Mouse (Mus musculus): ENCODE data around the gene Btc. TPM values are rescaled to one million over a fixed set of nuclear protein-coding genes. Genes with fewer than 3 reads are reported as not detected.
A peak's percentile ranks its signal among the peaks of the same experiment; 100 is the strongest.

Btc gene
- total RNA-seq, 2 experiments from 2014 or later = 0.43 to 0.48 TPM

DNA sequence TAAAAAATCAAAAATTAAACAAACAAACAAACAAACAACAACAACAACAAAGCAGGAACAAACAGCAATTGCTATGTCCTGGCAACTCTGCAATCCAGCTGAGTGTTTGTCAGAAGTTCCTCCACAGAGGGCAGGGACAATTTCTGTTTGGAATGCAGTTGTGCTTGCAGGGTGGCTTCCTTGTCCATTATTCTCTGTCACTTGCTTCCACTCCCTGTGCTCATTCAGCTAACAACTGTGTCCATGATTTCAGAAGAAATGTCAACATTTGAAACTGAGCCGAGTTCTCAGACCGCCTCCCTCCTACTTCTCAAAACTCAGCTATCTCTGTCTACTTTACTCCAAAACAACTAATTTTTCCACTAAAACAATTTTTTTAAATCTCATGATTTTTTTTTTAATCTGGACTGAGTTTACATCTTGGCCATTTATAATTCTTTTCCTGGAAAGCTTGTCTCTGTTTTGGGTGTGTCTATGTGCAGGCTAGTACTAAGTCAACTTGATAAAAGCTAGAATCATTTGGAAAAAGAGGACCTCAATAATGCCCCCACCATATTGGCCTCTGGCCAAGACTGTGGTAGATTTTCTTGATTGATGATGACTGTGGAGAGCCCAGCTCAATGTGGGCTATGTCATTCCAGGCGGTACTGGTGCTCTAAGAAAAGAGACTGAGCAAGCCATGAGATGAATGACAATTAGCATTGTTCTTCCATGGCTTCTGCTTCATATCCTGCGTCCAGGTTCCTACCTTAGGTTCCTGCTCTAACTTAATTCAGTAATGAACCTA, 70.5 kb downstream of the Btc start:
- intact Hi-C loops (cut with DNase I) = no loop called here

DNA sequence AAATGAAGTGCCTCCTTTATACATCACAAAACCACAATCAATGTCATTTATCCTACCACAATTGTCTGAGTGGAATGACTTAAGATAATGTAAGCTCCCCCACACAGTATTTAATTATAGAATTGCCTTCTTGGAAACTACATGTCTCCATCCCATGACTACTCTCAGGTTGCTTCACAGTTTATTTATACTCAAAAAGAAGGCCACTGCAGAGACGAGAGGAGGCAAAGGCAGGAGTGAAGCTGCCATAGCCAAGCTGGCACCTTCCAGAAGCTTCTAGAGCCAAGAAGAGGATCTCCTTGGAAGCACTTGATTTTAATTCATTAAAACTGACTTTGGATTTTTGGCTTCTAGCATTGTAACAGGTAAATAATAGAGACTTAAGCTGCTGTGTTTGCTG, 81.0 kb downstream of the Btc start:
- intact Hi-C loops (cut with DNase I) = no loop called here

More for the DNA sequence above, 70.5 kb downstream of the Btc start:
- DNase-seq (ENCODE audit: low spot score in 2 of 2) = no peak

GRCm38 (mm10) chr5:91320348-91320747, 82.4 kb downstream of the Btc start:
- intact Hi-C loops (cut with DNase I) = no loop called here
- DNase-seq (ENCODE audit: low spot score in 2 of 2) = no peak

More for the DNA sequence above, 81.0 kb downstream of the Btc start:
- DNase-seq (ENCODE audit: low spot score in 2 of 2) = no peak

GRCm38 (mm10) chr5:91313971-91314370, 88.8 kb downstream of the Btc start:
- intact Hi-C loops (cut with DNase I) = no loop called here
- DNase-seq (ENCODE audit: low spot score in 2 of 2) = no peak

DNA sequence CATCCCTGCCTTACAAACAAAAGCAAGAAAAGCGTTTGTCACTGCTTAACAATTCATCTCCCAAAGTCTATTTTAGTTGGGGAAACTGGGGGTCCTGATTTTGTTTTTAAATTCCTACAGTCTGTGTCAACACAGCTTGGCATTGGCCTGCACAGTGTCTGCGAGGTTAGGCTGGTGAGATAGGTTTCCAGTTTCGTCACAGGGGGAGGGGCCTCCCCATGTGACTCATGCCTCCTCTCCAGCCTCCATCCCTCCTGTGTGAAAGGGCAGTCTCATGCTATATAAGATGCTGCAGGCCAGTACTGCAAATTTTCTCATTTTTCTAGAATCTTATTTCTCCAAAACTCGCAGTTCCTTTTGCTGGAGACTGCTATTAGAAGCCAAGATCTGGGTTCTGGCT, 91.0 kb downstream of the Btc start:
- DNase-seq (ENCODE audit: low spot score in 2 of 2) = no peak

GRCm38 (mm10) chr5:91308576-91308975, 94.2 kb downstream of the Btc start:
- peak; percentile 32 to 58 for DNase-seq (ENCODE audit: low spot score in 2 of 2)
- intact Hi-C loops (cut with DNase I) = loop anchor here (2.0 to 10.0 kb wide), 3 partner anchors 332 to 644 kb away; no protein-coding TSS in a partner anchor

More for the DNA sequence above, 91.0 kb downstream of the Btc start:
- intact Hi-C loops (cut with DNase I) = no loop called here

GRCm38 (mm10) chr5:91307907-91308306, 94.9 kb downstream of the Btc start:
- intact Hi-C loops (cut with DNase I) = loop anchor here (2.0 to 10.0 kb wide), 3 partner anchors 331 to 643 kb away; no protein-coding TSS in a partner anchor
- DNase-seq (ENCODE audit: low spot score in 2 of 2) = peak; percentile 64 to 74

Other genes with a start within 250 kb of the Btc start
- gene Parm1, start 114.6 kb upstream of the Btc start, total RNA-seq (2021) = 10 to 100 TPM; 36.3 to 41.1 TPM

Measured in left cerebral cortex, postnatal 25 days (tissue).